In genomic region chr8:89609074-89609473, GRCm38 (mm10) we compare ENCODE assay signal across 14 mouse cellular contexts.
"Had no signal": no experiment of that assay in that cellular context is flagged by ENCODE, and none has a peak within 500 bp of the region (broad histone marks: within the 10 kb centered on the region; RNA-seq: fewer than 3 reads in every experiment).

No protein-coding gene starts in this region.

- H3K27ac ChIP-seq: limb, embryonic 10.5 days; liver, embryonic 15.5 days; midbrain, embryonic 10.5 days; neural tube, embryonic 12.5 days had no signal

- DNase-seq: kidney, adult 2 months; lung, adult 2 months; lung, postnatal 36 days; midbrain, embryonic 14.5 days; retina, postnatal 1 day; right cerebral cortex, postnatal 25 days; thymus, postnatal 36 days had no signal

- H3K4me3 ChIP-seq: limb, embryonic 10.5 days; liver, embryonic 15.5 days; midbrain, embryonic 10.5 days; myocyte; neural tube, embryonic 12.5 days had no signal

- H3K27me3 ChIP-seq: liver, embryonic 15.5 days; neural tube, embryonic 12.5 days had no signal

- ATAC-seq: lung, postnatal 0 days had no signal

- H3K4me2 ChIP-seq: liver, embryonic 11.5 days; liver, embryonic 15.5 days; neural tube, embryonic 12.5 days had no signal

- H3K36me3 ChIP-seq: limb, embryonic 10.5 days; liver, embryonic 15.5 days; midbrain, embryonic 10.5 days; neural tube, embryonic 12.5 days had no signal

- H3K9me3 ChIP-seq: limb, embryonic 10.5 days; liver, embryonic 15.5 days; midbrain, embryonic 10.5 days; neural tube, embryonic 12.5 days had no signal

- H3K4me1 ChIP-seq: limb, embryonic 10.5 days; liver, embryonic 15.5 days; midbrain, embryonic 10.5 days; neural tube, embryonic 12.5 days had no signal

- H3K9ac ChIP-seq: liver, embryonic 15.5 days; neural tube, embryonic 12.5 days had no signal
